Mouse (Mus musculus): ENCODE data around the gene Izumo2.

DNA sequence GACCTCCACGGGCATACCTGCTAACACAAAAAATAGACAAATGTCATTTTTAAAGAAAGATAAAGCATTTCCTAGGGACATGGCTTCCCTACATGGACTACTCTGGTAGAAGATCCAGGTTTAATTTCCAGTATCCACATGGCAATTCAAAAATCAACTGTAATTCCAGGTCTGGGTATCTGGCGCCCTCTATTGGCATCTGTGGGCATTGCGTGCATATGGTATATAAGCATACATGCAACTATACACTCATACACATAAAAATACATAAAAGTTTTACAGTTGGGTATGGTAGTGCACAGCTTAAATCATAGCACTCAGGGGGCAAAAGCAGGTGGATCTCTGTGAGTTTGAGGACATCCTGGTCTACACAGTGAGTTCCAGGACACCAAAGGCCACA is 4.2 kb upstream of the Izumo2 start:
- TF ChIP-seq POLR2A (IDR thresholded peaks at IDR 0.05; ENCODE audit: low read depth, low read length) (no peak), CTCF (conservative IDR thresholded peaks at IDR 0.05; ENCODE audit: insufficient read depth, insufficient read length, low read depth, low read length) (peak; percentile 64)
